Mouse (Mus musculus): Measurements from ENCODE around the gene Trpm2.
"Not testable (repeated sequence)": the region's sequence is repeated elsewhere in the genome, so short reads cannot be mapped to it uniquely, and the experiment has no call there.

The Trpm2 gene

GRCm38 (mm10) chr10:77970481-77970880 is at the start of gene Trpm2:
Gene Trpm2 (minus strand): TSS chr10:77970563.
- DNase-seq (ENCODE audit: low spot score): no peak

DNA sequence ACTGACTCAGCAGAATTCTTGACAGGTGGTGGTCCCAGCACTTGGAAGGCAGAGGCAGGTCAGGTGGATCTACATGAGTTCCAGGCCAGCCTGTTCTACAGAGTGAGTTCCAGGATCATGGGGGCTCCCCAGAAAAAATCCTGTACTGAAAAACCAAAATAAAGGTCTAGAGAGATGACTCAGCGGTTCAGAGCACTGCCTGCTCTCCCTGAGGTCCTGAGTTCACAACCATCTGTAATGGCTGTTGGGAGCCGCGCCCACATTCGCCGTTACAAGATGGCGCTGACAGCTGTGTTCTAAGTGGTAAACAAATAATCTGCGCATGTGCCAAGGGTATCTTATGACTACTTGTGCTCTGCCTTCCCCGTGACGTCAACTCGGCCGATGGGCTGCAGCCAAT is 49.6 kb upstream of the Trpm2 start:
- not testable (repeated sequence) for DNase-seq (ENCODE audit: low spot score)

DNA sequence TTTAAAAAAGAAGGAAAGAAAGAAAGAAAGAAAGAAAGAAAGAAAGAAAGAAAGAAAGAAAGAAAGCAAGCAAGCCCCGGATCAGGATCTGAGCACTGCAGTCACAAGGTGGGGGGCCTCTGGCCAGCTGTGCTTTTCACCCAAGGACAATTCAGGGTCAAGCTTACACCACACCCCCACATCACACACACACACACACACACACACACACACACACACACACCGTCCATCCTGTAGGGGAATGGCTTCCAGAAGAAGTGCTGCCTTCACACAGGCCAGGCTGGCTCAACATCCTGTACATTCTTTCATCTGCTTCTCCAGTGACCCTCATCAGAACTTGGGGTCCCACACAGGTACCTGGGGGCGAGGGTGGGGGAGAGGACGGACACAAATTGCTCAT is 48.9 kb upstream of the Trpm2 start:
- no peak for DNase-seq (ENCODE audit: low spot score)

DNA sequence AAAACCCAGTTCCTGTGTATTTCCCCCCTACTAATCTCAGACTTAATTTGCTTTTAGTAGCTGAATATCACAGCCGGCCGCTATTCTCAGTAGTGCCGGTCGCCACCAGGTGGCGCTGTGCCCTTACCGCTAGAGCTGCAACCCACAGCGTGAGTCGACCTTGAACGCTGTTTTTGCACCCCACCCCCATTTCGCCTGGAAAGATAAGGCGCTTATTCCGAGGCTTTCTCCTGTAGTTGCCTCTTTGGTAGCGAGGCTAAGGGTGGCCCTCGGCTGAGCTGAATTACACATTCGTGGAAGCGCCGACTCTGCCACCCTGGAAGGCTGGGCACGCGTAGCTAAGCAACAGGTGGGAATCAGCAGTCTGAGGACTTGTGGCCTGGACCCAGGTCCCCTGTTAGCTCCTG is 48.4 kb upstream of the Trpm2 start:
- peak; percentile 69 for DNase-seq (ENCODE audit: low spot score)

DNA sequence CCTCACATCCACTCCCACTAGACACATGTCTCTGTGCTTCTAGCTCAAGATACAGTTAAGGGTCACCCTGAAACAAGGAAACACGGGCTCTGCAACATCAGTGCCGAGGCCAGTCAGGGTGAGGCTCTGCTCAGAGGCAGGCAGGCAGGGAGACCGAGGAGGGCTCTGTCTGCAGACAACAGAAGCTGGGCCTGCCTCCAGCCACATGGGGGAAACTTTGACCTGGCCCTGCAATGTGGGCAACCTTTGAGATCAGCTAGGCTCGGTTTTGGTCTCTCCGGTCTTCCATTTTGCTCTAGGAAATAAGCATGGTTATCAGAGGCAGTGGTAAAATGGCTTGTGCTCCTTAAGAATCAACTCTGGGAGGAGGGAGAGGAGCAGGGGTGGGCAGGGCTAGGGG is 46.0 kb upstream of the Trpm2 start:
- DNase-seq (ENCODE audit: low spot score): no peak

DNA sequence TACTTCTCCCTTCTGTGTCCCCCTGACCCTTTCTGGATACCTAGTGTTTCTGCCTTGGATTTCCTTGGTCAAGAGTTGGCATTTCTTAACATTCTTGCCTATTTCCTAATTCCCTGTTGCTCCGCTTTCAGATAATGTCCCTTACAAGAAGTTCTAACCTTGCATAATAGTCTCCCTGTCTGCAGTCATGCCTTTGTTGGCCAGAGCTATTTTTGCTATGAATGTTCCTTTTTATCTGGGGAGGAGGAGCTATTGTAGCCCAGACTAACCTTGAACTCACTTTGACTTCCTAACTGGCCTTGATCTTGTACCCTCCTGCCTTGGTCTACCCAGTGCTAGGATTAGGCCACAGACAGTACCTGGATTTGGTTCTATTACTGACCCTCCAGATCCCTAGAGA is 45.1 kb upstream of the Trpm2 start:
- DNase-seq (ENCODE audit: low spot score): no peak

DNA sequence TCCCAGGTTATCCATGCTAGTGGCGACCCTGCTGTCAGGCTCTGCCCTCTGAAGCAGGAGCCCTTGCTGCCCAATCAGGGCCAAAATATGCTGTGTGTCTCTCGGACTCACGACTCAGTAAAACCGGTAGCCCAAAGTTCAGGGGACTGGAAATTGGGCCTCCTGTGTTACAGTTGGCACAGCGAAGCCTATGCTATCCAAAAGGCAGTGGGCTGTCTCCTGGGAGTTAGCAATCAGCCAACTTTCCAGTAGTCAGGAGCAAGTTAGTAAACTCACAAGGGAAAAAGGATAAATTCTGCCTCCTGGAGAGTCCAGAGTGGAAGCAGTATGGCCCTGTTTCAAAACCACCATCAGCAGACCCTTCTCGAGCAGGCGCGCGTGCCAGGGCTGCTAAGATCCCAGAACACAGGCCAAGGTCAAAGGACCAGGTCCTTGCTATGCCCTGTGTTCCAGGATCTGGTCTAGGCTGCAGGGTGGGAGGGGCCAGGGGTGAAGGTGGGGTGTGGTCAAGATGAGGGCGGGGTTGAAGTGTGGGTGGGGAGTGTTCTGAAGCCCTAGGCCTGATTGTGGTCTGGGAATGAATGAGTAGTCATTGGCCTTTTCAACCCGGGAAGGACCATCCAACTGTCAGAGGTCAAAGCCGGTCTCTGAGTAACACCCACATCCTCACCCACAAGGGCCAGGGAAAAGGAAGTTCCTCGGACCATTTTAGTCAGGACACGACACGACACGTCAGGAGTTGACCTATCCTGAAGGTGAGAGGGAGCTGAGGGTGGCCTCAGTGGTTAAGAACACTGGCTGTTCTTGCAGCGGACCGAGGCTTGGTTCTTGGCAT is 42.5 kb upstream of the Trpm2 start:
- DNase-seq (ENCODE audit: low spot score): no peak

- not testable (repeated sequence) for DNase-seq (ENCODE audit: low spot score)
Measured at GRCm38 (mm10) chr10:78011116-78011515, 40.8 kb upstream of the Trpm2 start.

- DNase-seq (ENCODE audit: low spot score): no peak
Measured at GRCm38 (mm10) chr10:78010335-78010734, 40.0 kb upstream of the Trpm2 start.

DNA sequence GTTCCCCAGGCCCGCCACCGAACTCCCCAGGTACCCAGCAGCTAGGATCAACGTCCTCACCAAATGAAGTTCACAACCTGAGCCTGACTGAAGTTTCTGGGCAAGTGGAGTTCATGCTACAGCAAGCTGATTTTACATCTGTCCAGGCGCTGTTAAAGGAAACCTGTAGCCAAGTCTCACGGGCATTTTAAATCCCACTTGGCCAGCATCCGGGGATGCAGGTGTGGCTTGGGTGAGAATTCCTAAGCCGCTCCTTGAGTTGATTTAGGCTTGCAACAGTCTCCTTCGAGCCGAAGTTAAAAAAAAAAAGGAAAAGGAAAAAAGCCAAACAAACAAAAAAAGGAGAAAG is 39.6 kb upstream of the Trpm2 start, which contains the start of gene Pfkl:
TSS of gene Pfkl (minus strand) at position 139 of the 349 bp plus-strand sequence.
- no peak for DNase-seq (ENCODE audit: low spot score)

DNA sequence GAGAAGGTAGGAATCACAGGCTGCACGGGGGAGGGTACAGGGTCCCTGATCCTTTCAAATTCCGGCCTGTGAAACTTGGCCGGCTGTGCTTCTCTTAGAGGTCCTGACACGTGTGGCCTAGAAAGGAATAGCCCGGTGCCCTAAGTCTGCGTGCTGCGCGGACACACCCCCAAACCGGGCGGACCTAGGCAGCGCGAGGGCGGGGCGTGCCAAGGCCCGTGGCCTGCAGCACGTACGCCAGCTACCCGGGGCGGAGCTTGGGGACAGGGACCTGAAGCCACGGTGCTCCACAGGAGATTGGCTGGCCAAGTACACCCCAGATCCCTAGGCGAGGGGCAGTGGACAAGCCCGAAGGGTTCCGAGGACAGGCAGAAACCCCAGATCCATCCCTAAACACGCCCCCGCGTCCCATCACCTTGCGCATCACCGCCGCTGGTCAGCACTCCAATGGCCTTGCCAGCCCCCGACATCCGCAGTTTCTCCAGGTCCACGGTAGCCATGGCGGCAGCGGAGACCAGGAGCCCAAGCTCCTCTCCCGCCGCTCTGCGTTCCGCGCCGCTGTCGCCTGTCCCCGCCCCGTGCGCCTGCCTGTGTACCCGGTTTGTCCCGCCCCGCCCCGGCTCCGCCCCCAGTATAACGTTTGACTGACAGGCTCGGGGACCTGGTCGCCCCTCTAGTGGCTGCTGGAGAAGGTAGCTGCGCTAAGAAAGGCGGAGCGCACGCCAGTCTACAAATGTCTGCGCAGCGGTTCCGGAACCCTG is 39.0 kb upstream of the Trpm2 start:
- DNase-seq (ENCODE audit: low spot score): peak; percentile 98

DNA sequence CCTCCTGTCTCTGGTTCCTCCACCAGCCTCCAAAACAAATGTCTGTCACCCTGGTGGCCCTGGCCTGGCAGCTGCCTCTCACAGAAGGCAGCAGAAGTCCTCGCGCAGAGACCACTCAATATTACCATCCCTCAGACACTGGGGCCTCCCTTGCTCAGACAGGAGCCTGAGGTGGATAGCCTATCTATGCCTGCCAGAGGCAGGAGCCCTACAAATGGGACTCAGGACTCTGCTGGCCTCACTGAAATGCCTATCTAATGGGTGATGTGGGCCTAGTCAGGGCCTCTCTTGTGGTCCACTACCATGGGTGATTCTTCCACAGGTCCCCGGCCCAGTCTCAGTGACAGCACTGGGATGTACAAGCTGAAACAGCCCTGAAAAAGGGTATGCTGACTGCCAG is 37.8 kb upstream of the Trpm2 start:
- no peak for DNase-seq (ENCODE audit: low spot score)

DNA sequence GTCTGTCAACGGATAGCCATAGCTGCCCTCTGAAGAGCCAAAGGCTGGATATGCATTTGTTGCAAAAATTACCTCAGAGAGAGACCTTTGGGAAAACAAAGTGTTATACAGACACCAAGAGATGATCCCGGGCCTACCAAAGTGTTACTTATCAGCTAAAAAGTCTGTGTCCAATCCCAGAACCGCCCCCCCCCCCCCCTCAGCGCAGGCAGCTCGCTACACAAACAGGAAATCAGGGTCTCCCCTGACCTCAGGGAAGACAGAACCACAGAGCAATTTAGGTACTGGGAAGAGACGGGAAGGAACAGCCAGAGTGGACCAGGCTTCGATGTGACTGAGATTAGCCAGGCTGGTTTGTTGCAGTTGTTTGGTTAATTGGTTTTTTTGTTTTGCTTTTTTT is 36.8 kb upstream of the Trpm2 start:
- DNase-seq (ENCODE audit: low spot score): no peak

DNA sequence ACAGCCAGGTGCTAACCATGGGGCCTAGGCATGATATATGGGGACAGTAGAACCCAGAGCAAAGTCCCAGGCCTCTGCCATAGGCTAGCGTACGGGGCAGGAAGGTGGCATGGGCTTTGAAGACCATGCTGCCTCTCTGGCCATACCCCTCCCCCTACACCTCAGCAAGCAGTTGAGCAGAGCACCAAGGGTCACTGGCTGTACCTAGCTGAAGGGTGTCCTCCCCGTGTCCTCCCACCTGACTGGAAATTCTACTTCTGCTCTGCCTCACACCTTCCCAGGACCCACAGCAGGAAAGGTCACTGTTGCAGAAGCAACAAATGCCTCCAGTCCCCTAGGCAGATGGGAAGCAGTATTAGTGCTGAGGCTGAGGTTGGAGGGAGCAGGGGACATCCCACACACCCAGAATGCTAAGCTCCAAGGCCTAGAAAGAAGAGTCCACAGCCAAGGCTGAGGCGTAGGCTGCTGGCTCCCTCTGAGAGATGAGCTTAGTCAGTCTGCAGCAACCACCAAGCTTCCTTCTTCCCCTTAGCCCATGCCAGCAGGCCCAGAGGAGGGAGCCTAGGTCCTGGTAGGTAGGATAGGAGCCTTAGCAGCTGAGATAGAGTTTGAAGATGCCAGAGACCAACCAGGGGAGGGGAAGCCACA is 35.6 kb upstream of the Trpm2 start:
- DNase-seq (ENCODE audit: low spot score): no peak

DNA sequence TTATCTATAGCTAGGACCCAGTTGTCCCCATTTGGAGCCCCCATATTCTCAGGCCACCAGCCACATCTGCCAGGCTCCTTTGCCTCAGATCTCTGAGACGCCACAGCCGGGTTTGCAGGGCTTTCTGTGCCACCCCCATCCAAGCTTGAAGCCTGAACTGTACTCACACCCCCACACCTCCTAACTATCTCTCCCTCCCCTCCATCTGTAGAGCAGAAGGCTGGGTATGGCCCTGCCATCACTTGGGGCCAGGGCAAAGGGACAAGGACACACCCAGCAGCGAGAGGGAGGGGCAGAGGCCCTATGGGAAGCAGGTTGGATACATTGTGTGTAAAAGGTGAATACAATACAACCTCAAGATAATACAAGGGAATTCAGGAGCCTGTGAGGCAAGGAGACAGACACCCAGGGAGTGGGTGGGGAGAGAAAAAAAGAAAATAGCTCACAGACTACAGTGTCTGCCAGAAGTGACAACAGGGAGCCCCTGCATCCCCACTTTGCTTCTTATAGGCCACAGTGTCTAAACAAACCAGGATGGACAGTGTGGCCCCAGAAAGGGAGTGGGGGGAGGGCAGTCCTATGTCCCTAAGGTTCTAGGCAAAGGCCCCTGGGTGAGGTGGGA is 34.2 kb upstream of the Trpm2 start:
- no peak for DNase-seq (ENCODE audit: low spot score)

- DNase-seq (ENCODE audit: low spot score): no peak
Measured at GRCm38 (mm10) chr10:78002316-78002715, 32.0 kb upstream of the Trpm2 start.

- DNase-seq (ENCODE audit: low spot score): no peak
Measured at GRCm38 (mm10) chr10:78001796-78002195, 31.4 kb upstream of the Trpm2 start.

DNA sequence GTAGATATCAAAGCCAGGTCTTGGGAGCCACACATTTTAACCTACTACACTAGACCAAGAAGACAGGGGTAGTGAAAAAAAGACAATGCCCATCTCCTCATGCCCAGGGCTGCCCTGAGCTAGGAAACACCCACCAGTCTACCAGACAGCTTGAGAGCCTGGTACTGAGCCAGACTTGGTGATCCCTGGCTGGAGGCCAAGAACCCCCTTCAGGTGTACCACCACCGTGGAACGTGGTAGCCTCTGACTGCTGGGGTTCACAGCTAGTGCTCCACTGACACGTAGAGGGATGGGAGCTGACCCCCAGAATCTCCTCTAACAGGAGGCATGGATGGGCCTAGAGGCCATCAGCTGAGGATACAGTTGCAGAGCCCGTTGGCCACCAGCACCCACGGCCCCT is 29.8 kb upstream of the Trpm2 start:
- DNase-seq (ENCODE audit: low spot score): no peak

GRCm38 (mm10) chr10:77995639-77996038 is 25.3 kb upstream of the Trpm2 start:
- no peak for DNase-seq (ENCODE audit: low spot score)

- no peak for DNase-seq (ENCODE audit: low spot score)
Measured at GRCm38 (mm10) chr10:77985775-77986174, 15.4 kb upstream of the Trpm2 start.

DNA sequence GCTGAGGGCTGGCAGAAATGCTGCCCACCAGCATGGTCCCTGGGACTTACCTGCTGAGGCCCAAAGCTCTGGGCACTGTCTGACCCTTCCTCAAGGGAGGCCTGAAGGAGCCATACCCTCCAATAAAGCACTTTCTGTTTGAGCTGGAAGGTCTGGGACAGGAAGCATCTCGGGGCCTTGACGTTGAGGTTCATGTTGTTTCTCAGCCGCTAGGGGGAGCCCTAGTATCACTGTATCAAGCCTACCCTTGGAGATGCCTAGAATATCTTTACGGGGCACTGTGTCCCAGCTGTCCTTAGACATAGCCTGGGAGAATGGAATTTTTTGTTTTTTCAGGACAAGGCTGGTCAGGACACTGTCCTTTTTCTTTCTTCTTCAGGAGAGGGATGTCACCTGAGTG is 14.3 kb upstream of the Trpm2 start:
- DNase-seq (ENCODE audit: low spot score): peak; percentile 59
